ENCODE assay signal across 9 mouse cellular contexts in genomic region chr11:6658271-6658670, GRCm38 (mm10). TPM values are rescaled to one million over a fixed set of nuclear protein-coding genes. Genes with fewer than 3 reads are reported as not detected.
DNase-seq lines count a peak whose midpoint lies in the region; ATAC-seq and TF ChIP-seq lines count a peak whose summit lies in the region.
"Had no signal": no experiment of that assay in that cellular context is flagged by ENCODE, and none has a peak within 500 bp of the region (broad histone marks: within the 10 kb centered on the region; RNA-seq: fewer than 3 reads in every experiment).

Ramp3 (plus strand) TSS chr11:6658521.

- under 1% methylated on average over 18 of the region's 18 CpGs for WGBS in heart, adult 2 months
- under 1% methylated on average over 18 of the region's 18 CpGs for WGBS in hindbrain, embryonic 13.5 days
- under 1% methylated on average over 18 of the region's 18 CpGs for WGBS in neural tube, embryonic 14.5 days

- H3K4me2 ChIP-seq in hindbrain, embryonic 13.5 days = peak within 1 kb of the TSS; percentile 77
- peak within 1 kb of the TSS; percentile 75 for H3K4me2 ChIP-seq in neural tube, embryonic 14.5 days (ENCODE audit: low read depth, low read length)

- no peaks in the 10 kb centered on the region for H3K79me2 ChIP-seq in heart, adult 2 months (replicated peaks; ENCODE audit: control insufficient read depth, insufficient read depth, low read length)

- H3K27me3 ChIP-seq in heart, adult 2 months (ENCODE audit: control insufficient read depth, insufficient read depth, low read length) = no peaks in the 10 kb centered on the region; the same call in 1 of the 2 replicates
- peaks cover 18% of the 10 kb centered on the region for H3K27me3 ChIP-seq in hindbrain, embryonic 13.5 days
- no peaks in the 10 kb centered on the region for H3K27me3 ChIP-seq in neural tube, embryonic 14.5 days (ENCODE audit: control insufficient read depth, insufficient read depth, low read length)

- TF ChIP-seq EP300 in heart, adult 2 months (IDR thresholded peaks at IDR 0.05; ENCODE audit: insufficient read depth, low read depth, low read length) = no peak

- peak within 1 kb of the TSS; percentile 43 for H3K4me3 ChIP-seq in heart, adult 2 months
- H3K4me3 ChIP-seq in hindbrain, embryonic 13.5 days = peak within 1 kb of the TSS; percentile 45
- H3K4me3 ChIP-seq in neural tube, embryonic 14.5 days (ENCODE audit: low read depth, low read length) = peak within 1 kb of the TSS; percentile 37

- no peaks in the 10 kb centered on the region for H3K9me3 ChIP-seq in hindbrain, embryonic 13.5 days
- no peaks in the 10 kb centered on the region for H3K9me3 ChIP-seq in neural tube, embryonic 14.5 days (ENCODE audit: control insufficient read depth, low read length)
- H3K9me3 ChIP-seq: G1E had no signal

- ATAC-seq in hindbrain, embryonic 13.5 days (ENCODE audit: low FRiP score) = peak; percentile 61
- peak; percentile 77 for ATAC-seq in neural tube, embryonic 14.5 days (ENCODE audit: low read depth)

- H3K27ac ChIP-seq in heart, adult 2 months = no peak within 1 kb of the TSS
- no peak within 1 kb of the TSS for H3K27ac ChIP-seq in hindbrain, embryonic 13.5 days
- H3K27ac ChIP-seq in neural tube, embryonic 14.5 days (ENCODE audit: low read depth, low read length) = no peak within 1 kb of the TSS

- no peak for TF ChIP-seq CTCF in heart, adult 2 months (IDR thresholded peaks at IDR 0.05)

- H3K4me1 ChIP-seq in heart, adult 2 months (ENCODE audit: control insufficient read depth, insufficient read depth, low read length) = peaks cover 1% of the 10 kb centered on the region; the same call in 1 of the 2 replicates
- peaks cover 31% of the 10 kb centered on the region for H3K4me1 ChIP-seq in hindbrain, embryonic 13.5 days (replicated peaks)
- peaks cover 9% of the 10 kb centered on the region; the same call in 1 of the 2 replicates for H3K4me1 ChIP-seq in neural tube, embryonic 14.5 days (ENCODE audit: control insufficient read depth, insufficient read depth, low read length)

- H3K36me3 ChIP-seq in heart, adult 2 months (ENCODE audit: control insufficient read depth, insufficient read depth, low read length) = no peaks in the 10 kb centered on the region
- H3K36me3 ChIP-seq in hindbrain, embryonic 13.5 days = no peaks in the 10 kb centered on the region
- H3K36me3 ChIP-seq in neural tube, embryonic 14.5 days (ENCODE audit: control insufficient read depth, insufficient read depth, low read length) = no peaks in the 10 kb centered on the region
- H3K36me3 ChIP-seq: G1E had no signal

- peak within 1 kb of the TSS; percentile 42 for H3K9ac ChIP-seq in heart, adult 2 months (ENCODE audit: low read depth, low read length)
- peak within 1 kb of the TSS; percentile 71 for H3K9ac ChIP-seq in hindbrain, embryonic 13.5 days
- peak within 1 kb of the TSS; percentile 42 for H3K9ac ChIP-seq in neural tube, embryonic 14.5 days (replicated peaks; ENCODE audit: low read depth, low read length)

- no peak for TF ChIP-seq POLR2A in heart, adult 2 months (IDR thresholded peaks at IDR 0.05; ENCODE audit: insufficient read depth, low read depth, low read length)

- peak in 1 of 2 experiments; percentile 43 for DNase-seq in heart, adult 2 months
- DNase-seq in heart, adult 8-10 months (ENCODE audit: low spot score) = no peak
- DNase-seq in adrenal gland, adult 8-10 months = no peak
- peak; percentile 82 for DNase-seq in embryo, embryonic 9.5 days (ENCODE audit: extremely low spot score)
- DNase-seq in liver (peak; percentile 69), adipocyte (ENCODE audit: low spot score) (no peak)

- intact Hi-C loops in heart, adult 2 months (cut with DNase I) = loop anchor here (2.0 to 5.0 kb wide), 2 partner anchors 15 to 39 kb away; no protein-coding TSS in a partner anchor

RNA-seq across cellular contexts. Expression of gene Ramp3, which starts in this region (rescaled TPM):
- total RNA-seq in heart, adult 2 months (2021) = 1 to 10 TPM; 6.0 to 7.6 TPM
- polyA plus RNA-seq in heart, adult 2 months (2012; rRNA removed) = 7.6 and 9.5 TPM in 2 replicates
- total RNA-seq in heart, adult 8-10 months (2022) = 1 to 10 TPM; 4.0 to 5.6 (median 5.5) TPM
- 10 to 100 TPM; 15.8 to 20.8 (median 19.9) TPM for total RNA-seq in adrenal gland, adult 8-10 months (2022)
- 22.1 and 24.6 TPM in 2 replicates for polyA plus RNA-seq in hindbrain, embryonic 13.5 days (2015; fragmentation: Nextera tagmentation; extraction: Ambion mirVana)
- polyA plus RNA-seq in neural tube, embryonic 14.5 days (2014; fragmentation: Nextera tagmentation; extraction: Ambion mirVana) = 26.3 and 26.6 TPM in 2 replicates
- total RNA-seq: G1E had no signal
- polyA plus RNA-seq: G1E had no signal

Comparison
In these comparisons a context has a peak if more than half of its experiments do, and no peak if none do; other contexts are left out.
1. DNase-seq: peak in embryo, embryonic 9.5 days (single experiment) and liver (single experiment); none in heart, adult 8-10 months (single experiment), adrenal gland, adult 8-10 months (single experiment) and adipocyte (single experiment).
2. Peak in every context shown above with its lines, with median percentiles within 50 percentile points of each other: H3K4me3 ChIP-seq and H3K9ac ChIP-seq.